Mouse (Mus musculus) T-helper 2 cell (primary cell): ENCODE measurements at regions not wholly inside any gene's neighbourhood (a gene's known extent, or its start where the extent isn't known, plus 50 kb on each side); places are given as distances from the start of the nearest gene placed in this dataset.
"Not testable (repeated sequence)": the region's sequence is repeated elsewhere in the genome, so short reads cannot be mapped to it uniquely, and the experiment has no call there.

Source experiments
- in situ Hi-C: fragments of 300-600 bp; cut with MboI, MseI; formaldehyde crosslinking; loops from one replicate; pipeline ENCODE4 v1.15.1; 2025; ENCODE audit warnings: high pct_unique_total_duplicates

GRCm38 (mm10) chr13:45130516-45131249 is 52.2 kb downstream of the Gm9817 start:
- in situ Hi-C loops: no loop called here

- in situ Hi-C loops: no loop called here
These were observed 62.1 kb downstream of the Gm9817 start for GRCm38 (mm10) chr13:45140616-45141015.

- in situ Hi-C loops: no loop called here
These were observed 66.6 kb downstream of the Gm9817 start for GRCm38 (mm10) chr13:45145129-45145528.

GRCm38 (mm10) chr13:45156223-45156622 is 77.7 kb downstream of the Gm9817 start:
- in situ Hi-C loops: no loop called here

GRCm38 (mm10) chr13:45156982-45157381 is 78.5 kb downstream of the Gm9817 start:
- in situ Hi-C loops: no loop called here

GRCm38 (mm10) chr13:45160281-45160680 is 81.8 kb downstream of the Gm9817 start:
- in situ Hi-C loops: no loop called here

GRCm38 (mm10) chr13:45164001-45164778 is 85.7 kb downstream of the Gm9817 start:
- in situ Hi-C loops: no loop called here

GRCm38 (mm10) chr13:45165159-45165558 is 86.7 kb downstream of the Gm9817 start:
- in situ Hi-C loops: no loop called here

- in situ Hi-C loops: no loop called here
These were observed 91.2 kb downstream of the Gm9817 start for GRCm38 (mm10) chr13:45169716-45170115.

- in situ Hi-C loops: no loop called here
These were observed 94.6 kb downstream of the Gm9817 start for GRCm38 (mm10) chr13:45173139-45173538.

- in situ Hi-C loops: not testable (repeated sequence)
These were observed 97.3 kb downstream of the Gm9817 start for GRCm38 (mm10) chr13:45175711-45176205.

GRCm38 (mm10) chr13:45181529-45182230 is 103.2 kb downstream of the Gm9817 start:
- in situ Hi-C loops: no loop called here

- in situ Hi-C loops: no loop called here
These were observed 110.9 kb downstream of the Gm9817 start for GRCm38 (mm10) chr13:45189389-45189788.

GRCm38 (mm10) chr13:45190151-45190550 is 111.7 kb downstream of the Gm9817 start:
- in situ Hi-C loops: loop anchor here (5.0 kb wide), 1 partner anchor 78 kb away; no protein-coding TSS in a partner anchor

- in situ Hi-C loops: loop anchor here (5.0 kb wide), 1 partner anchor 80 kb away; no protein-coding TSS in a partner anchor
These were observed 113.6 kb downstream of the Gm9817 start for GRCm38 (mm10) chr13:45192079-45192478.

GRCm38 (mm10) chr13:45195562-45195961 is 117.1 kb downstream of the Gm9817 start:
- in situ Hi-C loops: no loop called here

GRCm38 (mm10) chr13:45196363-45196762 is 117.9 kb downstream of the Gm9817 start:
- in situ Hi-C loops: no loop called here

GRCm38 (mm10) chr13:45200511-45201120 is 122.1 kb downstream of the Gm9817 start:
- in situ Hi-C loops: no loop called here

GRCm38 (mm10) chr13:45204856-45205255 is 126.4 kb downstream of the Gm9817 start:
- in situ Hi-C loops: no loop called here

- in situ Hi-C loops: no loop called here
These were observed 130.2 kb downstream of the Gm9817 start for GRCm38 (mm10) chr13:45208540-45209197.

GRCm38 (mm10) chr13:45211241-45211640 is 132.7 kb downstream of the Gm9817 start:
- in situ Hi-C loops: no loop called here
